7 mouse cellular contexts compared by ENCODE assay signal in the genomic region with DNA sequence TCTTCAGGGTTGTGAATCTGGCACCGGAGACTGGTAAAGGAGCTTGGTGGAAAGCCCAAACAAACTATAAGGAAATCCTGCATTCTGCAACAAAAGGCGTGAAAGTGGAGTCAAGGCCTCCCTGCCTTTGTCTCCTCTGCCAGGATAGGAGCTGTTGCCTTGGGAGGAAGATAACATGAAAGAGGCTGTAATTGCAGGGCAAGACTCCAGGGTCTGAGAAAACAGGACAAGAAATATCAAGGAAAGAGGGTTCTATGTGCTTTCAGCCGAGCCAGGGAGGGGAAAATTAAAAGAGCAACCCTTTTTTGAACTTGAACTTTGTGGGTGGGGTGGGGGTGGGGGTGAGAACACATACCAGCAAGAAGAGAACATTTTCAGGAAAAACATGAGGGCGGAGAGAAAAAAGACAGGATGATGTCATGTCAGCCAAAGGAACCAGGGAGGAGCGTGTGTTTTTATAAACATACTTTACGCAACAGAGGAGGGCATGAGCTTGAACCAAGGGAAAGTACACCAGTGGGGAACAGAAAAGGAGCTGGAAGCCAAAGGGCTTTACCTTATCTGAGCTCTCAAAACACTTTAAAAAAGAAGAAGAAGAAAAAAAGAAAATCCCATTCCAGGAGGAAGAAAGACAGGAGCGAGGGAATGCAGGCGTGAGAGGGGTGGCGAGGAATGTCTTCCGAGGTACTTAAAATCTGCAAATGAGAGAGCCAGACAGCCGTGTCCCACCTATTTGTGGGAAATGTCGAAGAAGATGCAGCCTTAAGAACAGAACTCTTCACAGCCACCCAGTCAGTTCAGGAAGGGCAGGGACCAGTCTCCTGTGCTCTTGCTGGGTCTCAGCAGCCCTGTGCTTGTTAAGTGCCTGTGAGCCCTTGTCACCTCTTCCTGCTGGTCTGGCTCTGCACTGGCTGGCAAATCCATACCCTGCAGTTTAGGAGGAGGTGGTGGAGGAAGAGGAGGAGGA.
DNase-seq lines count a peak whose midpoint lies in the region; ATAC-seq and TF ChIP-seq lines count a peak whose summit lies in the region.

No protein-coding gene starts in this region.

- TF ChIP-seq CTCF in bone marrow macrophage, adult 2 months (IDR thresholded peaks at IDR 0.05; ENCODE audit: low read depth, low read length): no peak

- H3K9ac ChIP-seq in heart, embryonic 12.5 days: peak overlapping the region; percentile 60
- H3K9ac ChIP-seq in midbrain, embryonic 15.5 days: 0 out of 2 replicates have a peak overlapping the region, but pooled peaks have one; percentile 11

- peak; percentile 77 for DNase-seq in MN1 (ENCODE audit: low spot score)
- peak; percentile 26 to 63 for DNase-seq in kidney, postnatal 36 days
- no peak for DNase-seq in c-Kit-positive CD71-positive TER-119-positive erythroid progenitor cells, embryonic 14.5 days (ENCODE audit: low spot score)
- DNase-seq in cerebellum, adult 9-11 months: no peak

- peak overlapping the region; percentile 60 for H3K4me2 ChIP-seq in heart, embryonic 12.5 days
- peak overlapping the region; percentile 17 for H3K4me2 ChIP-seq in midbrain, embryonic 15.5 days

- TF ChIP-seq POLR2A in bone marrow macrophage, adult 2 months (IDR thresholded peaks at IDR 0.05; ENCODE audit: borderline replicate concordance, low read depth, low read length): no peak

- H3K27me3 ChIP-seq in heart, embryonic 12.5 days (replicated peaks): no peaks in the 10 kb centered on the region
- no peaks in the 10 kb centered on the region for H3K27me3 ChIP-seq in midbrain, embryonic 15.5 days (replicated peaks)

- peak; percentile 38; the same call in 1 of the 2 replicates for ATAC-seq in heart, embryonic 12.5 days (ENCODE audit: insufficient number of reproducible peaks, low FRiP score)
- 0 out of 2 replicates have a peak, but pooled peaks have one; percentile 15 for ATAC-seq in midbrain, embryonic 15.5 days (replicated peaks)

- H3K4me3 ChIP-seq in bone marrow macrophage, adult 2 months (ENCODE audit: insufficient read depth, low read length): no peak overlapping the region
- H3K4me3 ChIP-seq in heart, embryonic 12.5 days: peak overlapping the region; percentile 22
- no peak overlapping the region for H3K4me3 ChIP-seq in midbrain, embryonic 15.5 days

- peaks cover 44% of the 10 kb centered on the region for H3K4me1 ChIP-seq in bone marrow macrophage, adult 2 months (ENCODE audit: control insufficient read depth, insufficient read depth, low read length)
- peaks cover 62% of the 10 kb centered on the region for H3K4me1 ChIP-seq in heart, embryonic 12.5 days (replicated peaks)
- H3K4me1 ChIP-seq in midbrain, embryonic 15.5 days: peaks cover 68% of the 10 kb centered on the region

- H3K36me3 ChIP-seq in heart, embryonic 12.5 days: no peaks in the 10 kb centered on the region
- no peaks in the 10 kb centered on the region for H3K36me3 ChIP-seq in midbrain, embryonic 15.5 days (replicated peaks)

- WGBS in heart, embryonic 12.5 days: 20% methylated on average over 12 of the region's 12 CpGs
- 46% methylated on average over 12 of the region's 12 CpGs for WGBS in midbrain, embryonic 15.5 days

- peak overlapping the region; percentile 13 for H3K27ac ChIP-seq in bone marrow macrophage, adult 2 months (ENCODE audit: insufficient read depth, low read depth, low read length)
- peak overlapping the region; percentile 89 for H3K27ac ChIP-seq in heart, embryonic 12.5 days (ENCODE audit: poor library complexity, severe bottlenecking)
- H3K27ac ChIP-seq in midbrain, embryonic 15.5 days: peak overlapping the region; percentile 95

- H3K9me3 ChIP-seq in heart, embryonic 12.5 days (replicated peaks): no peaks in the 10 kb centered on the region
- no peaks in the 10 kb centered on the region for H3K9me3 ChIP-seq in midbrain, embryonic 15.5 days

Comparison
In these comparisons a context has a peak if more than half of its experiments do, and no peak if none do; other contexts are left out.
1. DNase-seq: peak in MN1 (single experiment) and kidney, postnatal 36 days (2 of 2); none in c-Kit-positive CD71-positive TER-119-positive erythroid progenitor cells, embryonic 14.5 days (single experiment) and cerebellum, adult 9-11 months (single experiment).
2. H3K27ac ChIP-seq: peak in every context shown above with its lines; median percentile 95 in midbrain, embryonic 15.5 days; 89 in heart, embryonic 12.5 days; 13 in bone marrow macrophage, adult 2 months.